Mouse (Mus musculus) heart, embryonic 10.5 days (tissue): Measurements from ENCODE around the gene Add2. TPM values are rescaled to one million over a fixed set of nuclear protein-coding genes. Genes with fewer than 3 reads are reported as not detected.
A peak's percentile ranks its signal among the peaks of the same experiment; 100 is the strongest.
"Not testable (repeated sequence)": the region's sequence is repeated elsewhere in the genome, so short reads cannot be mapped to it uniquely, and the experiment has no call there.

ENCODE experiments used
- DNase-seq: peaks from one replicate; pipeline ENCODE4 v3.0.0-alpha.2; 2017; ENCODE audit warnings: low spot score
- H3K27ac ChIP-seq: fragments of 300-500 bp; sonication (generic); 2 replicates; pipeline ENCODE4 v1.5.1; 2016; ENCODE audit warnings: mild to moderate bottlenecking
- H3K27me3 ChIP-seq: fragments of 300-500 bp; sonication (generic); 2 replicates; pipeline ENCODE4 v1.6.1; 2016; ENCODE audit warnings: mild to moderate bottlenecking; ENCODE audit not compliant: poor library complexity, insufficient read depth, severe bottlenecking
- H3K36me3 ChIP-seq: fragments of 300-500 bp; sonication (generic); 2 replicates; pipeline ENCODE4 v1.6.1; 2016; ENCODE audit warnings: mild to moderate bottlenecking, moderate library complexity
- H3K4me1 ChIP-seq: fragments of 300-500 bp; sonication (generic); 2 replicates; pipeline ENCODE4 v1.6.1; 2016; ENCODE audit warnings: mild to moderate bottlenecking
- H3K4me3 ChIP-seq: fragments of 300-500 bp; sonication (generic); 2 replicates; pipeline ENCODE4 v1.5.1; 2016; ENCODE audit warnings: mild to moderate bottlenecking, moderate library complexity
- H3K9me3 ChIP-seq: fragments of 300-500 bp; sonication (generic); 2 replicates; pipeline ENCODE4 v1.6.1; 2016; ENCODE audit warnings: mild to moderate bottlenecking, moderate library complexity
- WGBS: fragments of 180-500 bp; shearing (Covaris S2); methylation state at CpG from one replicate; pipeline ENCODE4 v1.1.7; 2016; 5-methylcytosine and 5-hydroxymethylcytosine counted together
- polyA plus RNA-seq: library from polyadenylated mRNA; unstranded; fragments of >200 nt; fragmentation: Nextera tagmentation; extraction: Ambion mirVana; gene quantifications from 2 replicates; pipeline ENCODE4 v1.2.1, GENCODE M21; 2016

Add2 gene
- 12.1 and 16.0 TPM in 2 replicates for polyA plus RNA-seq

DNA sequence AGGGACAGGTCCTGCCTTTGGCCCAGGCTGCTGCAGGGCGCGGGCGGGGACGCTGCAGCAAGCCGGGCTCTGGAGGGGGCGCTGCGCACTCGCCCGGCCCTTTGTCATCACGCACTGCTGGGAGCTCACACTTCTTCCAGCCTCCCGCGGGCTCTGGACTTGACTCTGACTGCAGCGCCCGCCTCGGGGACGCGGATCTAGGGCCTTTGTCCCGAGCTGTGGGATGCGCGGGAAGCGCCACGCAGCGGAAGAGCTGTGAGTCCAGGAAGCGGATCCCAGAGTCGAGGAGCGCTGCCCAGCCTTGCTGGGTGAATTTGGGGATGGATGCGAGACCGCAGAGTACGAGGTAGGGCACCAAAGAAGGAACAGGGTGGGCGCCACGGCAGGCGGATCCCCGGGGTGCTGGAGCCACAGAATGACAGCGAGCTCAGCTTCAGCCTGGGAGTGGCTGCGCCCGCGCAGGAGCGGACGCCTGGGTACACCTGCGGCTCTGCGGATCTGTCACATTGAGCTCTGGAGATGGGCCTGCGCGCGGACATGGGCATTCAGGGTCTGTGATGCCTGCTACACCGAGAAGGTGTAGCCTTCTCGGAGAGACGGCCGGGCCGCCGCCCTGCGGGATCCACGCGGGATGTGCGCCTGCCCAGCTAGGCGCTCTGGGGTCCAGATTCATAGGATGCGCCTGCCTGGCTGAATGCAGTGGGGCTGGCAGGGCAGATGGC is at the start of gene Add2:
Gene Add2 (plus strand): TSS at position 81 of the 722 bp plus-strand sequence.
- H3K27me3 ChIP-seq, result peaks cover 63% of the 10 kb centered on the region
- WGBS, result 2% methylated on average over 56 of the region's 56 CpGs
- peak within 1 kb of the TSS; percentile 69 for H3K4me3 ChIP-seq
- peak within 1 kb of the TSS; percentile 76 for H3K27ac ChIP-seq
- no peaks in the 10 kb centered on the region for H3K36me3 ChIP-seq
- no peaks in the 10 kb centered on the region for H3K9me3 ChIP-seq
- H3K4me1 ChIP-seq, result peaks cover 11% of the 10 kb centered on the region; the same call in 1 of the 2 replicates
- DNase-seq, result no peak

DNA sequence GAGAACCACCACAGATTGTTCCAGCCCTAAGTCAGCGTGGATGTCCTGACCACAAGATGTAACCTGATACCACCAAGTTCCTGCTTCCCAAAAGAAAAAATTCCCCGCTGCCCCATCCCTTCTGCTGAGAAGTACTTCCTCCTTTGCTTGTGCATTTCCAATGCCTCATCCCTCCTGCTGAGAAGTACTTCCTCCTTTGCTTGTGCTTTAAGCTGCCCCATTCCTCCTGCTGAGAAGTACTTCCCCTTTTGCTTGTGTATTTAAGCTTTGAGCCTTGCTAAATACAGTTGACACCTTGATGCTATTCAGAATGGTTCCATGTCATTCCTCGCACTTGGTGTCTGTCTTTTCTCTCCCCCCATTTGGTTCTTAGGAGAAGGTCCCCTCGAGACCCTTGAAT is 49.7 kb upstream of the Add2 start:
- not testable (repeated sequence) for H3K27ac ChIP-seq, H3K9me3 ChIP-seq, H3K36me3 ChIP-seq, H3K4me3 ChIP-seq, H3K4me1 ChIP-seq, H3K27me3 ChIP-seq, DNase-seq
- 65% methylated on average over 4 of the region's 4 CpGs for WGBS

DNA sequence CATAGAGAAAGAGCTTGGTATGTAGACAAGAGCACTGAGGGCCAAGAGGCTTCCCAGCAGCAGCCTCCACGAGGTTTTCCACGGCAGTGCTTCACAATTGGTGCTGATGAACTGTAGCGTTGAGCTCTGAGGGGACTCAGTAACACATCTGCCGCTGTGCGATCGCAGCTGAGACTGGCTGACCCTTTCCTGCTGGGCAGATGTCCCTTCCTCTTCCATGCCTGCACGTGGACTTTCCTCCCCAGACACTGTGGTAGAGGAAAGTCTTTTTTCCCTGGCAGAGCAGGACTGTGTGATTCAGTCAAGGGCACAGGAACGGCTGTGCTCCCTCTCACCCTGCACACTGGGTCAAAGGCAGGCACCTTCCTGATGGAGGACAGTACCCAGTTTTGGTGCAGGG is 44.1 kb upstream of the Add2 start:
- Histone ChIP-seq H3K27ac (no peak overlapping the region), H3K9me3 (no peaks in the 10 kb centered on the region), H3K4me1 (no peaks in the 10 kb centered on the region), H3K27me3 (no peaks in the 10 kb centered on the region), H3K36me3 (no peaks in the 10 kb centered on the region), H3K4me3 (no peak overlapping the region)
- no peak for DNase-seq
- 80% methylated on average over 8 of the region's 8 CpGs for WGBS

DNA sequence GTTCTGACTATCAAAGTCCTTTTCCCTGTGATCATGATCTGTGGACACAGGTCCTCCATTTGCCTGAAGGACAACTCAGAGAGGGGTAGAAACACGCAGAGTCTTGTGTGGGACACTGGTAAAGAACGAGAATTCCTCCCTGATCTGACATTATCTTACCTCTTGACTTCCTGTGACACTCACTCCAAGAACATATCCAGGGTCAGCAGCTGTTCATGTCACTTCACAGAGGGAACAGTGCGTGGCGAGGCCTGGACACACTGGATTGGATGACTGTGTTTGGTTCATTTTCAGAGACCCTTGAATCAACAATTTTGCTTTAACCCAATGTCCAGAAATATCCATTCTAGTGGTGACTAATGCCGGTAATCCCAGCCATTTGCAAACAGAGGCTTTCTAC is 38.9 kb upstream of the Add2 start:
- not testable (repeated sequence) for H3K9me3 ChIP-seq, DNase-seq, H3K36me3 ChIP-seq, H3K4me1 ChIP-seq, H3K4me3 ChIP-seq, H3K27ac ChIP-seq, H3K27me3 ChIP-seq
- 70% methylated on average over 5 of the region's 5 CpGs for WGBS

DNA sequence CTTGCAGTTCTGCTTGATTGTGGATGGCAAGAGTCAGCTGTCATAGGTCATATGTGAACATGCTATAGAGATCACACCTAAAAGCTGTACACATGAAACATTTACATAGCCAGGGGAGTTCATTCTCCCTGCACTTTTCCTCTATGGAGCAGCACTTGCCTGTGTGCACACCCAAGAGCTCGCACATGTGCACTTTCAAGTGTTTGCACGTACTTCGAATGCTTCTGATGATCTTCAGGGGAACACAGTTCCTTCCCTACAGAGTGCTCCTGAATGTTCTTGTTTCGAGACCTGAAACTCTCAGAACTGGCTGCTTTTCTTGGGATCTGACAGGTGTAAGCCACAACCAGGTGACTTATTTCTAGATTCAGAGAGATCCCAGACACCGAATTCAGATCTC is 37.7 kb upstream of the Add2 start:
- H3K4me1 ChIP-seq, H3K27me3 ChIP-seq, H3K36me3 ChIP-seq, H3K27ac ChIP-seq, H3K4me3 ChIP-seq, DNase-seq, H3K9me3 ChIP-seq: not testable (repeated sequence)
- 76% methylated on average over 5 of the region's 5 CpGs for WGBS

DNA sequence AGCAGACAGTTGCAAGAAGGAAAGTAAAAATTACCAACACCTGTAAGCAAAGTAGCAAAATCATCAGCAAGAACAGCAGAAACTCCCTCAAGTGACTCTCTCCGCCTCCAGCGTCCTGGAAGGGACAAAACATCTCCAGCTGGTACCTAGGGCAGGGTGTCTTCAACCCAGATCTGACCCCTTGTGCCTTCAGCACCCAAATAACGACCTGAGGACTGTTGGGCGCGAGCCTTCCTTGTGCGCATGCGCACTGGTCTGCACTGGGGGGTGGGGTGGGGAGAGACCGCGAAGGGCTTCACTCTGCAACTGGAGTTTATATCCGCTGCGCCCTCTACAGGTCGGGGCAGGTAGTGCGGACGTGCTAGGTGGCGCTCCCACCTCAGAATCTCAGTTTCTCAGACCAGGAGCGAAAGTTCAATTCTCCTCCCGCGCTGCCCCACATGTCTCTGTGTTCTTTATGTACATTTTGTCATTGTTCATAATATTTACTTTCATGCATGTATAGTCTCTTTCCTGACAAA is 25.0 kb upstream of the Add2 start:
- H3K27me3 ChIP-seq, result no peaks in the 10 kb centered on the region
- H3K27ac ChIP-seq, result no peak overlapping the region
- no peaks in the 10 kb centered on the region for H3K36me3 ChIP-seq
- no peak overlapping the region for H3K4me3 ChIP-seq
- 70% methylated on average over 18 of the region's 18 CpGs for WGBS
- no peaks in the 10 kb centered on the region for H3K4me1 ChIP-seq
- no peaks in the 10 kb centered on the region for H3K9me3 ChIP-seq
- no peak for DNase-seq

DNA sequence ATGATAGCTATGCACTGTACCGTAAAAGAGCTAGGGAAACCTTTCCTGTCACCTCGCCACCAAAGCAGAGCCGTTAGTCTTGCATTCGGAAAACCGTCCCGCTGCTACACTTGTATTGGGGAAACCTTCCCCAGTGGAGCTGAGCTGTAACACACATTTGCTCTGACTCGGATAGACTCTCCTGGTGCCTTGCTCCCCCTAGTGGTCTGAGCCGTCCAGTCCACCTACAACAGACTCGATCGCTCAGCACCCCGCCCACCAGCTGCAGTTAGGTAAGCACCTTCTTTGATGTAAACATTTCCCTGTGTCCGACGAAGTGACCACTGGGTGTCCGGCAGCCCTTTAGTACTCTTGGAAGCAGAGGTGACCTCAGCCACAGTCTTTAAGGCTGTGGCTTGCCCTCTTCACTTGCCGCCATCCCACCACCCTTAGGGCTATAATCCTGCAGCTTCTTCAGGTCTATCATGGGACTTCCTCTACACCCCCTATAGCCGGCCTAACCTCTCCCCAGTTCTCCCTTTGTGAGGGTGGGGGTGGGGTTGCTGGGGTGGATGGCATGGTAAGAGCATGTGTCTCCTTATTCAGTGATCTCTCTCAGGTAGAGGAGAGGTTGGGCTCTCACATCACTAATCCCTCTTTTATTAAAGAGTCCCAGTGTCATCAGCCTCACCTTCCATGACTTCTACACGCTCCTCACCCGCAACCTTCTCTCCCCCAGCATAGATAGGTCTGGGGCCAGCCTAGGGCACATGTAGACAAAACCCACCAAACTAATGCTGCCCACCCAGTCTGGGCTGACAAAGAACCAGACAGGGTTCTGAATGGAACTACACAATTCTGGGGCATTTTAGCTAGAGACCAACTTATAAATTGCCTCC is 24.0 kb upstream of the Add2 start:
- peak; percentile 93 for DNase-seq
- Histone ChIP-seq H3K9me3 (no peaks in the 10 kb centered on the region), H3K27ac (no peak overlapping the region), H3K36me3 (no peaks in the 10 kb centered on the region), H3K4me1 (no peaks in the 10 kb centered on the region), H3K27me3 (no peaks in the 10 kb centered on the region), H3K4me3 (peak overlapping the region; percentile 40)
- 8% methylated on average over 18 of the region's 18 CpGs for WGBS

DNA sequence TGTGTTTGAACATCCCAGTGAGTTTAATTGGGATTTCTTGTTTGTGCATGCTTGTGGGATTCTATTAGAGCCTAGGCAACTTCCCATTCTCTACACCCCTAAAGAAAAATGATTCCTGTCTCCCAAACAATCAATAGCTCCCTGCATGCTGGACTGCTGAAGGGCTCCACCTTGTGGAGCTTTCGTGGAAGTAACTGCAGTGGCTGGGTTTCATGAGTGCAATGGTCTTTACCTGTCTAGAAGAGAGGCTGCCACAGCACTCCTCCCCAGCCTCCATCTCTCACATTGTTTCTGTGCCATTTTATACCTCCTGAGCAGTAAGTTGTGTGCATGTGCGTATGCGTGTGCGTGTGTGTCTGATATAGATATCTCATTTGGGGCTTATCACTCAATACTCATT is 18.5 kb upstream of the Add2 start:
- H3K27me3 ChIP-seq, result peaks cover 3% of the 10 kb centered on the region; the same call in 1 of the 2 replicates
- 0 out of 2 replicates have a peak, but pooled peaks cover 5% of the 10 kb centered on the region for H3K4me1 ChIP-seq
- WGBS, result 31% methylated on average over 4 of the region's 4 CpGs
- no peak for DNase-seq
- H3K9me3 ChIP-seq, result no peaks in the 10 kb centered on the region
- H3K36me3 ChIP-seq, result no peaks in the 10 kb centered on the region
- H3K27ac ChIP-seq, result no peak overlapping the region
- H3K4me3 ChIP-seq, result no peak overlapping the region

DNA sequence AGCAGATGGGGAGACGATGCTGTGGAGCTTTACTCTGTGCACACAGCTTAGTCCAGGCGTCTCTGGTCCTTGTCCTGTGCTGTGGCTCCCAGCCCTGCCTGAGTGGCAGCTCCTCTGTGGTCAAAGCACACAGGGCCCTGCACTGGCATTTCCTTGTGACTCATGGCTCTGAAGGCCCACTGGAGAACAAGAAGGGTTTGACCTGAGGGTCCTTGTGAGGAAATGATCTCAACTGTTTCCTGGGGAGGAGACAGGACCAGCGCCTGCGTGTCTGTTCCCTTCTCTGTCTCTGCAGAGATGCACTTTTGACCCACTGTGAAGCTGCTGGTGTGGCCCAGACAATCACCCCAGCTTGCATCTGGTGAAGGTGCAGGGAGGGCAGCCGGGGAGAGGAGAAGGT is 13.7 kb upstream of the Add2 start:
- H3K36me3 ChIP-seq, H3K9me3 ChIP-seq, H3K27ac ChIP-seq, DNase-seq, H3K4me3 ChIP-seq, H3K27me3 ChIP-seq: not testable (repeated sequence)
- H3K4me1 ChIP-seq, result 0 out of 2 replicates have a peak, but pooled peaks cover 14% of the 10 kb centered on the region
- 52% methylated on average over 5 of the region's 5 CpGs for WGBS

DNA sequence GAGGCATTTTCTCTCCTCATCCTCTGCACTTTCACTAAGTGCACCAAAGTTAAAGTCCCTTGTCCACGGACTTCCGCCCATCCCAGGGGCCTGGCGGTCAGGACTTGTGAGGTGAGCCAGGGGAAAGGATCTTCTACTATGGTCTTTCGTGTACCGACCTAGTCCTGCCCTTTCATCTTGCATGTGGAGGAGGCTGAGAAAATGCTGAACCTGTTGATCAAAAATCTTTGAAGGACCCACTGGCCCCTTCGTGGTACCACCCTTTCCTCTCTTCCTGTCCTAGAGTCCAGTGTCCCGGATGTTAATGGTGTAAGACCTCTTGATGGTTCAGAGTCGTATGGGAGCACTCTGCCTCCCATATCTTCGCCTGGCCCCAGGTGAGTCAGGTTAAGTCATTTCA is 12.6 kb upstream of the Add2 start, which contains the start of gene Figla:
Gene Figla (plus strand): TSS at position 301 of the 400 bp plus-strand sequence.
- WGBS, result 77% methylated on average over 9 of the region's 9 CpGs
- no peaks in the 10 kb centered on the region for H3K36me3 ChIP-seq
- H3K4me3 ChIP-seq, result no peak within 1 kb of the TSS
- 0 out of 2 replicates have a peak within 1 kb of the TSS, but pooled peaks have one; percentile 5 for H3K27ac ChIP-seq
- peaks cover 3% of the 10 kb centered on the region; the same call in 1 of the 2 replicates for H3K27me3 ChIP-seq
- H3K4me1 ChIP-seq, result 0 out of 2 replicates have a peak, but pooled peaks cover 14% of the 10 kb centered on the region
- no peaks in the 10 kb centered on the region for H3K9me3 ChIP-seq
- no peak for DNase-seq

DNA sequence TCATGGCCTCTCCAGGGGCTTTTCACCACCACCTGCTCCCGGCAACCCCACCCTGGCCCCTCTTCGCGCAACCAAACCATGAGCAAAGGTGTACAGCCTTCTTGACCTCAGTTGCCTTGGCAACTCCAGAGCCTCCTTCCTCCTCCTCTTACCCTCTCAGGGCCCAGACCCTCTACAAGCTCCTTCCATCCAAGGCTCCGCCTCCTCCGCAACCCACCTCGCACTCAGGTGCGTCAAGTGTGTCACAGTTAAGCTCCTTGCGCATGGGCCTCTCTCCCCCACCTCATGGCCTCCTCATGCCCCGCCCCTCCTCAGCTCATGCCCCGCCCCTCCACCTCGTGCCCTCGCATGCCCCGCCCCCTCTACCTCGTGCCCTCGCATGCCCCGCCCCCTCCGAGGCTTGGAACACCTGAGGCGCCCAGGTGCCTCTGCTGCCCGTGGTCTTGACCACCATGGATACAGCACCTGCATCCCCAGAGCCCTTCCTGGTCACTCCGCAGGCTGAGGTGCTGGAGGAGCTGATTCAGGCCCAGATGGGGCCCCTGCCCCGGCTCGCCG is 11.6 kb upstream of the Add2 start:
- Histone ChIP-seq H3K9me3 (no peaks in the 10 kb centered on the region), H3K27ac (no peak overlapping the region), H3K4me1 (0 out of 2 replicates have a peak, but pooled peaks cover 11% of the 10 kb centered on the region), H3K36me3 (no peaks in the 10 kb centered on the region), H3K27me3 (peaks cover 1% of the 10 kb centered on the region; the same call in 1 of the 2 replicates), H3K4me3 (no peak overlapping the region)
- DNase-seq, result no peak
- WGBS, result 81% methylated on average over 23 of the region's 23 CpGs

DNA sequence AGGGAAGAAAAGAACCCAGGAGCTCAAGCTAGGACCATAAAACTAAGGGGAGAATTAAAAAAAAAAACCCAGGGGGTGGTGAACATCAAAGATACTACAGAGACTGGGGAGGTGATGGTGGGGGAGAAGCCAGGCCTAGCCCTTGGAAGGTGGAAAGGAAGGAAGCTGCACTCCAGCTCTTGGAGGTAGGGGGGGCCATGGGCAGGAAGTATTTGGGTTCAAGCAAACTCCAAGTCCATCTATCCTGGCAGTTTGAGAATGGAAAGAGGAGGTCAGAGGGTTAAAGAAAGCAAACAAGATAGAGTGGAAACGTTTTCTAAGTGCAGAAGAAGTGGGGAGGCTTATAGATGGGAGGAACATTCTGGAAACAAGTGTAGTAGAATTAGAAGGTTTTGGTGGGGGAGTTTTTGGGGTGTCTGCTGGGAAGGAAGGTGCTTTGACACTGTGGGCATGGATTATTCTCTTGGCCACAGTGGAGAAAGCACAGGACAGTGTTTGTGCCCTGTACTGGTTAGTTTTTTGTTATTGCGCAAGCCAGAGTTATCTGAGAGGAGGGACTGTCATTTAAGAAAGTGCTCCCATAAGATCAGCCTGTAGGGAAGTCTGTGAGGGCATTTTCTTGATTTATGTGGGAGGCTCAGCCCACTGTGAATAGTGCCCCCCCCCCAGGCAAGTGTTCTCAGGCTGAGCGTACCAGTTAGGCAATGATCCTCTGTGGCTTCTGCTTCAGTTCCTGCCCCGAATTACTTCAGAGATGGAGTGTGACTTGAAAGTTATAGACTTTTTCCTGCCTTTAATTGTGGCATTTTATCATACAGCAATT is 8.9 kb upstream of the Add2 start:
- Histone ChIP-seq H3K36me3 (no peaks in the 10 kb centered on the region), H3K9me3 (no peaks in the 10 kb centered on the region), H3K4me3 (no peak overlapping the region), H3K4me1 (0 out of 2 replicates have a peak, but pooled peaks cover 13% of the 10 kb centered on the region), H3K27ac (0 out of 2 replicates have a peak overlapping the region, but pooled peaks have one; percentile 18), H3K27me3 (no peaks in the 10 kb centered on the region)
- WGBS, result 54% methylated on average over 4 of the region's 4 CpGs
- no peak for DNase-seq
